Mouse (Mus musculus) Muller cell, postnatal 12 days (primary cell): ENCODE results near the gene E130114P18Rik.
A peak's percentile ranks its signal among the peaks of the same experiment; 100 is the strongest.

Experiments
- DNase-seq: peaks from one replicate; pipeline ENCODE4 v3.0.0-alpha.2; 2015; ENCODE audit errors: inconsistent ontology term

Gene E130114P18Rik

DNA sequence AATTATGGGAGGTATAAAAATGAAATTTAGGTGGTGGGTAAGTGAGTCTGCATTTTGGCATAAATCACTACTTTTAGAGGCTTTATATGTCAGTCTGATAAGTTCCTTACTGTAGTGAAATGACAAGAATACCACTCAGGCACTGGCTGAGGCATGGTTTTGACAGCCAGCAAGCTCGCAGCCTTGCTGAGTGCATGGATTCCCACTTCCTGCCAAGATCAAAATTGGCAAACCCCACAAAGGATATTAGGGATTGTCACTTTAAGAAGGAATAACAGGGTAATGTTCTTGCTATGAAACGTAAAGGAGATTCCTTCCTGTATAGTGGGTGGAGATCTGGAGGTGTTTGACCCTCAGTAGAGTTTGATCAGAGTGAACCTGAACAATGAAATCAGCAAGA, 27.4 kb upstream of the E130114P18Rik start:
- peak; percentile 37 for DNase-seq

DNA sequence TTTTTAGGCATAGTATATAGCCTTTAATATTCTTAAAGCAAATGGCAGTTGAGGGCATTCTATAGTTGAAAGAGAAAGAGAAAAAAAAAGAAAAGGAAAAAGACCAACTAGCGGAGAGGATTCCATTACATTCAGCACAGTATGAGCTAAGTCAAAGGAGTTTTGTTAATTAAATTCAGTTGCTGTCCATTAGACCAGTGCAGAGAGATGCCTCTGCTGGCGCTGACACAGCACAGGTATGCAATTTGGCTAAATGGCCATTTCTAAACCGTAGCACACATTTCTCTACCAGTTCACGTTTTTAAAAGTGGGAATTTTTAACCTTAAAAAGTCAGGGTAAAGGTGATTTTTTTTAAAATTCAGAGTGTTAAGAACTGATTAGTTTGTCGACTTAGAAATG, 26.8 kb upstream of the E130114P18Rik start:
- DNase-seq: no peak

GRCm38 (mm10) chr4:97803791-97804190, 25.9 kb upstream of the E130114P18Rik start:
- DNase-seq: no peak

DNA sequence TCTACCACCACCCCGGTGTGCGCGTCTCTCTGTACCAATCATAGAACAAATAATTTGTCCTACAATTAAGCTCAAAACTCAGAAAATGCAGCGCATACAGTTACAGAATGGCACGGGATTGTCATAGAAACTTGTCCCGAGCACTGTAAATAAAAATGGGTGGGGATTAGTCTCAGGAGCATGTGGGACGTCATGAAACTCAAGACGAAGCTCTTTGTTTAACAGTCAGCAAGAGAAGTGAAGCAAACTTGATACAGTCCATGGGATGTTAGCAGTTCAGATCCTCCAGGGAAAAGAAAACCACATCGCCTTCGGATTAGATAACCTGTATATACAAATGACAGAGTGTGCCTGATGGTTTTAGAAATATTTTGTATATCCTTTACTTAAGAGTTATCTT, 18.6 kb upstream of the E130114P18Rik start:
- no peak for DNase-seq

DNA sequence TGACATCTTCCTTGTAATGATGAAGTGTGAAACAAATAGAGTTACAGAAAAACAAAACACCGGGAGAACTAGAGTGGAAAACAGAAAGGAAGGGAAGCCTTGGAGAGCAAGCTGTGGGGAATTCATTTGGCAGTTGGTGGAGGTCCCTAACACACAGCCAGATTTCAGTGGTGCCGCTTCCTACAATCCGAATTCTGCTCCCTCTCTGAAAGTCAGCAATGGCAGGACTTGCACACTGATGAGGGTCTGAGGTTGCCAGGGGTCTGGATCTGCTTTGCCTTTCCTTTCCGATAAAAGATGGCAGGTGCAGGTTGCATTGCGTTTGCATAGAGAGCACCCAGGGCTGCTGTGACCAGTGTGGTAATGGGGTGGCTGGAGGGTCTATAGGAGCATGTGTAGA, 18.1 kb upstream of the E130114P18Rik start:
- DNase-seq: no peak

DNA sequence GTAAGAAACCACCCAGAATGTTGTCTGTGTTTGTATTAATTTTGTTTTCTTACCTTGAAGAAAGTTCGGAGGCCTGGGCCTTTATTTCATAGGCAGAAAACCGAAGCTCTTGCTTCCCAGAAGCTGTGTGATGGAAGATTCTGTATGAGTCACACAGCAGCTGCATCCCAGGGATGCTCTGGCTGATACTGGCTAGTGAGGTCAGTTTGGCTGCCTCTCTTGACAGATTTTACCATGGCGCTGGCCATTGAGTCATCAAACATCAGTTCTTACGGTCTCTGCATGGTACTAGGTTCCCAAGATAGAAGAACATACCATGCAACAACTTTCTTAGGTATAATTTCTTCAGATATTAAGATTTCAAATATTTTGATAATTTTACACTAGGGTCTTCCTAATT, 17.0 kb upstream of the E130114P18Rik start:
- peak; percentile 54 for DNase-seq

- no peak for DNase-seq
These were observed 16.1 kb upstream of the E130114P18Rik start for GRCm38 (mm10) chr4:97793931-97794330.

DNA sequence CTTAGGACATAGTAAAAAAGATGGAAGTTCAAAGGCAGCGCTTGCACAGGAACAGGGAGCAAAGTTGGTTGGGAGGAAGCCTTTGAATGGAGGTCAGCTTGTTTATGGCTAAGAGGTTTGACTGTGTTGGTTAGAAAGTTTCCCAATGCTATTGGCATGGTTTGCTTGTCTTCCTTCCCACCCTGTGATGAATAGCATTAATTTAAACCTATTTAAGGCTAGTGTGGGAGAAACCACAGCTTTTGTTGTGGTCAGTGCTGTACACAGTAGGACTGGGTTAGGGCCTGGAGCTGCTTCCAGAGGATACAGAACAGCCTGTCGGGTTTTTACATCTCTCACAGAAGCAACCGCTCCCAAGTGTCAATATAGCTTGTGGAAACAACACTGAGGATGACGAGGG, 10.7 kb upstream of the E130114P18Rik start:
- no peak for DNase-seq

DNA sequence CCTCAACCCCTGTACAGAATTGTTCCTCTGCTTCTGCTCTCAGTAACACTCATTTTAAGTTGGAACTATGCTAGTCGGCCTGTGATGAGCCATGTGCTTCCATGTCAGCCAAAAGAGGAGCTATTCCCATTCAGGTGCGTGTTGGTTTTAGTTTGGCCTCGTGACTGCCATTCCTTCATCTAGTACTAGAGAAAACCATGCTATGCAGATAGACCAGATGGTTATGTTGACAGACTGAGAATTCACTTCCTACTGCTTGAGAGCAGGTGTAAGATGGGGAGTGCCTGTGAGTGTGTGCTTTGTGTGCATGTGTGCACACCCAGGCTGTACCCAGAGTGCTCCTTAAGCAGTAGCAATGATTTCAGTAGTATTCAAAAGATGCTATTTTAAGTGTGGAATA, 9.6 kb upstream of the E130114P18Rik start:
- DNase-seq: no peak

GRCm38 (mm10) chr4:97786571-97786970, 8.7 kb upstream of the E130114P18Rik start:
- DNase-seq: no peak

GRCm38 (mm10) chr4:97785547-97786271, 7.8 kb upstream of the E130114P18Rik start:
- DNase-seq: no peak

DNA sequence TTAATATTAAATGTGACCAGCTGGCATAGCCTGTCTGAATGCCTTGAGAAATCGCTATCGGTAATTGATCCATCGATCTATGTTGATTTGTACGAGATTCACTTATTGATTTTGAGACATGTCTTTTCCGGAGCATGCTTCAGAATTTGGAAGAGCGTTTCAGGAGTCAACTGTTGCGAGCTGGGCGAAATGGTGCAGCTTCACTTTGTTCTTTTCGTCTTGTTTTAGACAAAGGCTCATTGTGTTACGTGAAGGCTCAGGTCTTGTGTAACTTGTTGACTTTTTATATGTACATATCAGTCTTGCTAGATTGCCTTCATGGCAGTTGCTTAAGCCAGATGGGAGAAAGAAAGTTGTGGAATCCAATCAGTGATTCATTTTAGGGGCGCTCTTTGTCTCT, 6.4 kb upstream of the E130114P18Rik start:
- no peak for DNase-seq

- DNase-seq: no peak
These were observed 5.4 kb upstream of the E130114P18Rik start for GRCm38 (mm10) chr4:97783073-97783879.

DNA sequence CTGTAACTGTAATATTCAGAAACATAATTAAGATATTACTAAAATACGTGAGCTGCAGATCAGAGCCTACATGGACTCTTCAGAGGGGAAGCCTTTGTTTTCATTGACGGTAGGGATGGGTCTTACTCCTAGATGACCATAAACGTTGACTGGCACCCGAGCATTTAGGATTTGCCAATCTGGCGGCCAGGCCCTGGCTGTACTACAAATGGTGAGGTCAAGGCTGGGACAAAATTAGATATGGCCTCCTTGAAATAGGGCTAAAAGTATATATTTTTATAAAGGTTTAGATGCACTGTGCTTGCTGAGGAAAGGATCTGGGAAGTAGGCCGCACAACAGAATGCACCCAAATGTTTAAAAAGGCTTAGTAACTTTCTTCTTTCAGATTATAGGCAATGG, 4.6 kb upstream of the E130114P18Rik start:
- no peak for DNase-seq

GRCm38 (mm10) chr4:97782069-97782468, 4.2 kb upstream of the E130114P18Rik start:
- DNase-seq: no peak

- DNase-seq: no peak
These were observed 3.0 kb upstream of the E130114P18Rik start for GRCm38 (mm10) chr4:97780666-97781435.

DNA sequence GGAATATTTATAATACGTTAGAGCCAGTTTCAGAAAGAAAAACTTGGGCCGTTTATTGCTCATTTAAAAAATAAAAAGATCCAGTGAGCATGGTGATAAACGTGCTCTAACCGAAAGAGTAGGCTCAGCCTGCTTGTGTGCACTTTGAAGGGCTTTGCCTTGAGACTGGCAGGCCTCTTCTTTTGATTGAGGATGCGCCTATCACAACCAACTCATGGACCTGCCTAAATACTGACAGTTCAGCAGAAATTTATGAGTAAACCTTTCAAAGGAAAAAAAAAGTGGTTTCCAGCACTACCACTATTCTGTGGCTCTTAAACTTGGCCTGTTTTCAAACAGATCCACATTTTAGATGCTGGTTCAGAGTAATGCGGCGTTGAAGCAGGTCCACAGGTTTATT, 2.1 kb upstream of the E130114P18Rik start:
- peak; percentile 51 for DNase-seq

GRCm38 (mm10) chr4:97779003-97779930, 1.4 kb upstream of the E130114P18Rik start:
- DNase-seq: peak; percentile 55

- peak; percentile 31 for DNase-seq
These were observed 529 bp upstream of the E130114P18Rik start for GRCm38 (mm10) chr4:97778211-97779002.

DNA sequence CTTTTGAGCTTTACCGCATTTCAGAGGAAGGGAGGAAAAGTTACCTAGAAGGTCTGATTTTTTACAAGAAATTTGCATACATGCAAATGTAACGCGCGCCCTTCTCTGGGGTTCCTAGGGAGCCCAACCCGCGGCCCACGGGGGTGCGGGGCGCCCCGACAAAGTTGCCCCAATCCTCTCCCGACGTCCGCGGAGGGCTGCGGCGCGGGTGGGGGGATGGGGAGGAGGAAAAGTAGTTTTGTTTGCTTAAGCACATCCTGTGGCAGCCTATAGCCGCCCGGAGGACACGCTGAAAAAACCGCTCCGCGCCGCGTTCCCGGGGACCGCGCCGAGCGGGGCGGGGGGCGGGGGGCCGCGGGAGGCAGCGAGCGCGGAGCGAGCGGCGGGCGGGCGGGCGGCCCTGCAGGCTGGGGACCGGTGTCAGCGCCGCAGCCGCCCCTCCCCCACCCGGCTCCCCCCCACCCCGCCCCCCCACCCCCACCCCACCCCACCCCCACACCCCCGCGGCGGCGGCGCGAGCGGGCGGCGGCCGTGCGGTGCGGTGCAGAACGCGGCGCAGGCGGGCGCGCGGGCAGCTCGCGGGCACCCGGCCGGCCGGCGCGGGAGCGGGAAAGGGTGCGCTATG, 685 bp downstream of the E130114P18Rik start:
- no peak for DNase-seq
